Mouse (Mus musculus) stomach, embryonic 14.5 days (tissue): ENCODE measurements around the gene Ptcd1. TPM values are rescaled to one million over a fixed set of nuclear protein-coding genes. Genes with fewer than 3 reads are reported as not detected.
"Not testable (repeated sequence)": the region's sequence is repeated elsewhere in the genome, so short reads cannot be mapped to it uniquely, and the experiment has no call there.

Source experiments
- ATAC-seq: fragments of 200-750 bp; cut with Nextera tagmentation; 2 replicates; pipeline ENCODE4 v1.8.0; 2017; ENCODE audit warnings: low read depth, moderate TSS enrichment; ENCODE audit not compliant: insufficient number of reproducible peaks, insufficient read depth, low FRiP score
- H3K27ac ChIP-seq: fragments of 300-500 bp; sonication (generic); 2 replicates; pipeline ENCODE4 v1.5.1; 2014; ENCODE audit warnings: mild to moderate bottlenecking, low read length, moderate library complexity, mixed read lengths
- H3K27me3 ChIP-seq: fragments of 300-500 bp; sonication (generic); 2 replicates; pipeline ENCODE4 v1.6.1; 2014; ENCODE audit warnings: low read length, control low read depth, mixed read lengths; ENCODE audit not compliant: control insufficient read depth, insufficient read depth
- H3K36me3 ChIP-seq: fragments of 300-500 bp; sonication (generic); 2 replicates; pipeline ENCODE4 v1.6.1; 2014; ENCODE audit warnings: mild to moderate bottlenecking, control low read depth, low read length, moderate library complexity, mixed read lengths; ENCODE audit not compliant: control insufficient read depth, insufficient read depth
- H3K4me1 ChIP-seq: fragments of 300-500 bp; sonication (generic); 2 replicates; pipeline ENCODE4 v1.6.1; 2014; ENCODE audit warnings: low read length, control low read depth, mixed read lengths; ENCODE audit not compliant: control insufficient read depth, insufficient read depth
- H3K4me2 ChIP-seq: fragments of 300-500 bp; sonication (generic); replicated peaks from 2 replicates; pipeline ENCODE4 v1.6.1; 2014; ENCODE audit warnings: low read depth, low read length, control low read depth
- H3K4me3 ChIP-seq: fragments of 300-500 bp; sonication (generic); 2 replicates; pipeline ENCODE4 v1.5.1; 2014; ENCODE audit warnings: low read depth, low read length, control low read depth
- H3K9ac ChIP-seq: fragments of 300-500 bp; sonication (generic); replicated peaks from 2 replicates; pipeline ENCODE4 v1.6.1; 2014; ENCODE audit warnings: low read depth, mild to moderate bottlenecking, control low read depth, low read length, moderate library complexity, mixed read lengths
- H3K9me3 ChIP-seq: fragments of 300-500 bp; sonication (generic); 2 replicates; pipeline ENCODE4 v1.6.1; 2016; ENCODE audit warnings: low read depth, low read length, control low read depth; ENCODE audit not compliant: control insufficient read depth
- WGBS: fragments of 180-500 bp; shearing (Covaris S2); extraction: QIAGEN DNeasy Blood & Tissue Kit; methylation state at CpG from one replicate; pipeline ENCODE4 v1.1.7; 2014; 5-methylcytosine and 5-hydroxymethylcytosine counted together
- polyA plus RNA-seq: library from polyadenylated mRNA; unstranded; fragments of >200 nt; fragmentation: Nextera tagmentation; extraction: Ambion mirVana; gene quantifications from 2 replicates; pipeline ENCODE4 v1.2.1, GENCODE M21; 2014

Ptcd1 gene
- polyA plus RNA-seq = 11.4 and 12.1 TPM in 2 replicates

GRCm38 (mm10) chr5:145166536-145167305 lies at the start of gene Ptcd1, which contains the start of gene Cpsf4:
Gene Ptcd1, minus strand, starts transcription at chr5:145167108.
Gene Cpsf4, plus strand, starts transcription at chr5:145167213.
- peaks cover 32% of the 10 kb centered on the region for H3K36me3 ChIP-seq
- no peaks in the 10 kb centered on the region for H3K27me3 ChIP-seq
- no peaks in the 10 kb centered on the region for H3K9me3 ChIP-seq
- peaks cover 11% of the 10 kb centered on the region; the same call in 1 of the 2 replicates for H3K4me1 ChIP-seq
- H3K27ac ChIP-seq = peak within 1 kb of the TSS; percentile 84
- peak; percentile 96 for ATAC-seq
- H3K9ac ChIP-seq = peak within 1 kb of the TSS; percentile 93
- WGBS = under 1% methylated on average over 51 of the region's 51 CpGs
- peak within 1 kb of the TSS; percentile 91 for H3K4me2 ChIP-seq
- H3K4me3 ChIP-seq = peak within 1 kb of the TSS; percentile 89

- Histone ChIP-seq H3K9me3 (no peaks in the 10 kb centered on the region), H3K4me3 (no peak overlapping the region), H3K4me2 (no peak overlapping the region), H3K27me3 (no peaks in the 10 kb centered on the region), H3K4me1 (no peaks in the 10 kb centered on the region), H3K9ac (no peak overlapping the region), H3K27ac (no peak overlapping the region), H3K36me3 (peaks cover 15% of the 10 kb centered on the region)
- no peak for ATAC-seq
- 68% methylated on average over 4 of the region's 4 CpGs for WGBS
Measured at GRCm38 (mm10) chr5:145214679-145215078, 47.8 kb upstream of the Ptcd1 start.

GRCm38 (mm10) chr5:145213505-145213904 lies 46.6 kb upstream of the Ptcd1 start:
- Histone ChIP-seq H3K4me2 (no peak overlapping the region), H3K9ac (no peak overlapping the region), H3K4me3 (no peak overlapping the region), H3K27me3 (no peaks in the 10 kb centered on the region), H3K27ac (no peak overlapping the region), H3K36me3 (peaks cover 10% of the 10 kb centered on the region), H3K4me1 (no peaks in the 10 kb centered on the region), H3K9me3 (no peaks in the 10 kb centered on the region)
- WGBS = 84% methylated on average over 3 of the region's 3 CpGs
- ATAC-seq = no peak

- WGBS = 88% methylated on average over 4 of the region's 4 CpGs
- ATAC-seq = no peak
- Histone ChIP-seq H3K9me3 (no peaks in the 10 kb centered on the region), H3K27ac (no peak overlapping the region), H3K9ac (no peak overlapping the region), H3K4me3 (no peak overlapping the region), H3K4me2 (no peak overlapping the region), H3K27me3 (no peaks in the 10 kb centered on the region), H3K36me3 (peaks cover 13% of the 10 kb centered on the region), H3K4me1 (no peaks in the 10 kb centered on the region)
Measured at GRCm38 (mm10) chr5:145212216-145212615, 45.3 kb upstream of the Ptcd1 start.

- peaks cover 13% of the 10 kb centered on the region for H3K36me3 ChIP-seq
- no peak overlapping the region for H3K4me3 ChIP-seq
- no peaks in the 10 kb centered on the region for H3K4me1 ChIP-seq
- H3K27ac ChIP-seq = no peak overlapping the region
- no peak for ATAC-seq
- no peaks in the 10 kb centered on the region for H3K9me3 ChIP-seq
- no peaks in the 10 kb centered on the region for H3K27me3 ChIP-seq
- H3K9ac ChIP-seq = no peak overlapping the region
- WGBS = 97% methylated on average over 4 of the region's 4 CpGs
- no peak overlapping the region for H3K4me2 ChIP-seq
Measured at GRCm38 (mm10) chr5:145211340-145211739, 44.4 kb upstream of the Ptcd1 start.

GRCm38 (mm10) chr5:145208391-145208790 lies 41.5 kb upstream of the Ptcd1 start:
- H3K4me3 ChIP-seq, ATAC-seq, H3K27me3 ChIP-seq, H3K9me3 ChIP-seq, H3K4me2 ChIP-seq, H3K9ac ChIP-seq, H3K27ac ChIP-seq, H3K36me3 ChIP-seq: not testable (repeated sequence)
- 46% methylated on average over 8 of the region's 11 CpGs for WGBS
- peaks cover 11% of the 10 kb centered on the region; the same call in 1 of the 2 replicates for H3K4me1 ChIP-seq

GRCm38 (mm10) chr5:145207954-145208353 lies 41.0 kb upstream of the Ptcd1 start:
- ATAC-seq = no peak
- no peaks in the 10 kb centered on the region for H3K27me3 ChIP-seq

GRCm38 (mm10) chr5:145207385-145207784 lies 40.5 kb upstream of the Ptcd1 start:
- Histone ChIP-seq H3K27me3 (no peaks in the 10 kb centered on the region), H3K36me3 (peaks cover 8% of the 10 kb centered on the region), H3K9ac (no peak overlapping the region), H3K27ac (no peak overlapping the region), H3K4me3 (no peak overlapping the region), H3K4me2 (no peak overlapping the region), H3K4me1 (peaks cover 11% of the 10 kb centered on the region; the same call in 1 of the 2 replicates), H3K9me3 (no peaks in the 10 kb centered on the region)
- WGBS = 96% methylated on average over 6 of the region's 6 CpGs
- no peak for ATAC-seq

More at GRCm38 (mm10) chr5:145207954-145208353, 41.0 kb upstream of the Ptcd1 start:
- Histone ChIP-seq H3K36me3 (peaks cover 8% of the 10 kb centered on the region), H3K27ac (no peak overlapping the region), H3K9me3 (no peaks in the 10 kb centered on the region), H3K4me1 (peaks cover 11% of the 10 kb centered on the region; the same call in 1 of the 2 replicates), H3K4me2 (no peak overlapping the region), H3K4me3 (no peak overlapping the region), H3K9ac (no peak overlapping the region)
- WGBS = 84% methylated on average over 5 of the region's 6 CpGs
